Mouse (Mus musculus): ENCODE results near the gene Gm20388. TPM values are rescaled to one million over a fixed set of nuclear protein-coding genes. Genes with fewer than 3 reads are reported as not detected.
A peak's percentile ranks its signal among the peaks of the same experiment; 100 is the strongest.
"Not testable (repeated sequence)": the region's sequence is repeated elsewhere in the genome, so short reads cannot be mapped to it uniquely, and the experiment has no call there.

Gm20388 gene
- total and polyA plus RNA-seq, 2 experiments from 2014 or later, result 17.3 TPM; not detected in 1

DNA sequence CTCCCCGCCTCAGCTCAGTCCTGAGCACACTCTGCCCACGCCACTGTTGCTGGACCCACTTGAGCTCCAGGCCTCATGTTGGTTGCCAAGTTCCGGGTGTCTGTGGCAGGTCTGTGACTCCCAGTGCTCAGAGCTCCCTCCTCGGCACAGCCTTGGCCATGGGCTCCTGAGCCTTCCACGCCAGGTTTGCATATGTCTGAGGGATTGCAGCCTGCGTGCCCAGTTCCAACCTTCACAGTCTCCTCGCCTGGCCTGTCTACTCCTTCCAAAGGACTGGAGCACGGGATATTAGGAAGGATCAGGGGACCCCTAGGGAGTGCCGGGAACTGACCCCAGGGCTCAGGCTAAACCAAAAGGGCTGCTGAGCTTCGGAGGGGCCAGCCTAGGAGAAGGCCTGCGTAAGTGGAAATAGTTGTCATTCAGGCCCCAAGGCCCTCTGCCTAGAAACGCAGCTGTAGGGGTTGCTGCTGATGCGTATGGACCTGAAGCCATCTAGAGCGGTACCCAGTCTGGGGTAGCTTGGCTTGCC, 1744.4 kb downstream of the Gm20388 start:
- Histone ChIP-seq H3K27ac (ENCODE audit: low read depth) (no peak overlapping the region), H3K27me3 (ENCODE audit: control insufficient read depth, insufficient read depth, low read length) (no peaks in the 10 kb centered on the region), H3K36me3 (replicated peaks; ENCODE audit: control insufficient read depth, insufficient read depth, low read length) (no peaks in the 10 kb centered on the region), H3K4me1 (ENCODE audit: control insufficient read depth, insufficient read depth) (peaks cover 28% of the 10 kb centered on the region), H3K9me3 (replicated peaks; ENCODE audit: control insufficient read depth, low read length) (no peaks in the 10 kb centered on the region), H3K4me3 (ENCODE audit: low read depth, low read length) (no peak overlapping the region), H3K4me2 (ENCODE audit: low read depth, low read length) (no peak overlapping the region), H3K9ac (replicated peaks; ENCODE audit: low read depth, low read length) (no peak overlapping the region)
- TF ChIP-seq CTCF (IDR thresholded peaks at IDR 0.05; ENCODE audit: low read depth) (no peak), EP300 (IDR thresholded peaks at IDR 0.05; ENCODE audit: low read depth) (no peak)
- DNase-seq (ENCODE audit: low spot score), result no peak
- 84% methylated on average over 14 of the region's 14 CpGs for WGBS
- no peak for ATAC-seq (ENCODE audit: insufficient read depth, low read depth)

GRCm38 (mm10) chr8:121660602-121661001, 1750.0 kb downstream of the Gm20388 start:
- H3K36me3 ChIP-seq (replicated peaks; ENCODE audit: control insufficient read depth, insufficient read depth, low read length), result no peaks in the 10 kb centered on the region
- H3K4me1 ChIP-seq (ENCODE audit: control insufficient read depth, insufficient read depth), result peaks cover 5% of the 10 kb centered on the region
- H3K27me3 ChIP-seq (ENCODE audit: control insufficient read depth, insufficient read depth, low read length), result no peaks in the 10 kb centered on the region
- H3K9me3 ChIP-seq (replicated peaks; ENCODE audit: control insufficient read depth, low read length), result no peaks in the 10 kb centered on the region
- ATAC-seq (ENCODE audit: insufficient read depth, low read depth), result no peak
- no peak overlapping the region for H3K4me3 ChIP-seq (ENCODE audit: low read depth, low read length)
- no peak overlapping the region for H3K27ac ChIP-seq (ENCODE audit: low read depth)
- no peak overlapping the region for H3K4me2 ChIP-seq (ENCODE audit: low read depth, low read length)
- 73% methylated on average over 15 of the region's 15 CpGs for WGBS
- no peak overlapping the region for H3K9ac ChIP-seq (replicated peaks; ENCODE audit: low read depth, low read length)
- TF ChIP-seq CTCF (IDR thresholded peaks at IDR 0.05; ENCODE audit: low read depth) (no peak), EP300 (IDR thresholded peaks at IDR 0.05; ENCODE audit: low read depth) (no peak)
- no peak for DNase-seq (ENCODE audit: low spot score)

GRCm38 (mm10) chr8:121661631-121662357, 1751.2 kb downstream of the Gm20388 start:
- Histone ChIP-seq H3K4me2 (ENCODE audit: low read depth, low read length) (no peak overlapping the region), H3K36me3 (replicated peaks; ENCODE audit: control insufficient read depth, insufficient read depth, low read length) (no peaks in the 10 kb centered on the region), H3K4me3 (ENCODE audit: low read depth, low read length) (no peak overlapping the region), H3K4me1 (ENCODE audit: control insufficient read depth, insufficient read depth) (peaks cover 8% of the 10 kb centered on the region), H3K9ac (replicated peaks; ENCODE audit: low read depth, low read length) (no peak overlapping the region), H3K27me3 (ENCODE audit: control insufficient read depth, insufficient read depth, low read length) (no peaks in the 10 kb centered on the region), H3K27ac (ENCODE audit: low read depth) (no peak overlapping the region), H3K9me3 (replicated peaks; ENCODE audit: control insufficient read depth, low read length) (no peaks in the 10 kb centered on the region)
- ATAC-seq (ENCODE audit: insufficient read depth, low read depth) (no peak), DNase-seq (ENCODE audit: low spot score) (no peak)
- WGBS, result 51% methylated on average over 18 of the region's 18 CpGs
- TF ChIP-seq EP300 (IDR thresholded peaks at IDR 0.05; ENCODE audit: low read depth) (no peak), CTCF (IDR thresholded peaks at IDR 0.05; ENCODE audit: low read depth) (no peak)

DNA sequence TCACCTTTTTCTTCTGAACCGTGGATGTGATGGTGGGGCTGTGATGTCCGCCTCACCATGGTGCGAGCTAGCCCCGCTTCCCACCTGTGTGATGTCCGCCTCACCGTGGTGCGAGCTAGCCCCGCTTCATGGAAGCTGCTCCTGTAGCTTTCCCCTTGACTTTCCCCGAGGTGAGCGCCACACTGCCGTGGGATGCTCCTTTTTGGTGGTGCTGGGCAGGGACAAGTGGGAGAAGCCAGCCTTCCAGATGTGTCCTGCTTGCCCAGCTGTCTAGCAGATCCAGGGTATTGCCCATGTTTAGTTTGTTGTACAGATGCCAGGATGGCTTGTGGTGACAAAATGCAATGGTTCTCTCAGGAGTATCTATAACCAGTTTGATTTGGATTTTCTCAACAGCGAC, 1752.5 kb downstream of the Gm20388 start:
- WGBS, result 87% methylated on average over 12 of the region's 12 CpGs
- Histone ChIP-seq H3K4me2 (ENCODE audit: low read depth, low read length) (no peak overlapping the region), H3K4me1 (ENCODE audit: control insufficient read depth, insufficient read depth) (peaks cover 8% of the 10 kb centered on the region), H3K27ac (ENCODE audit: low read depth) (no peak overlapping the region), H3K9ac (replicated peaks; ENCODE audit: low read depth, low read length) (no peak overlapping the region), H3K36me3 (replicated peaks; ENCODE audit: control insufficient read depth, insufficient read depth, low read length) (no peaks in the 10 kb centered on the region), H3K9me3 (replicated peaks; ENCODE audit: control insufficient read depth, low read length) (no peaks in the 10 kb centered on the region), H3K4me3 (ENCODE audit: low read depth, low read length) (no peak overlapping the region), H3K27me3 (ENCODE audit: control insufficient read depth, insufficient read depth, low read length) (no peaks in the 10 kb centered on the region)
- ATAC-seq (ENCODE audit: insufficient read depth, low read depth), result no peak
- DNase-seq (ENCODE audit: low spot score), result no peak
- TF ChIP-seq EP300 (IDR thresholded peaks at IDR 0.05; ENCODE audit: low read depth) (no peak), CTCF (IDR thresholded peaks at IDR 0.05; ENCODE audit: low read depth) (no peak)

DNA sequence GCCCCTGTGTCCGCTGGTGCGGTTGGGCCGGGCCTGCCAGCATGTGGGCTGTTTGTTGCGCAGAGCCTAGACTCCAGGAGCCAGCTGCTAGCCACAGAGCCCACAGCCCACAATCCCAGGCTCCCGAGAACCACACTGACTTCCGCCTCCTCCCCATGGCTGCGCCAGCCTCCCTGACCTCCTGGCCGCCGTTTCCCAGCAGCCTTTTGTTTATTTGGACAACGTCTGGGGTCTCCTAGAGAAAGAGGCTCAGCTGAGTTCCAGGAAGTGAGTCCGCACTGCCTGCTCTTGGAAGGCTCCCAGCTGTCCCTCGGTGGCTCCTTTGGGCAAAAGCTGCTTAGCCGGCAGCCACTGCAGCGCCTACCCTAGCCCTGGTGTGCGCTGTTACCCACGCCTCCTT, 1754.7 kb downstream of the Gm20388 start:
- DNase-seq (ENCODE audit: low spot score) (peak; percentile 78), ATAC-seq (ENCODE audit: insufficient read depth, low read depth) (peak; percentile 75)
- Histone ChIP-seq H3K27me3 (ENCODE audit: control insufficient read depth, insufficient read depth, low read length) (no peaks in the 10 kb centered on the region), H3K9me3 (replicated peaks; ENCODE audit: control insufficient read depth, low read length) (no peaks in the 10 kb centered on the region), H3K9ac (replicated peaks; ENCODE audit: low read depth, low read length) (peak overlapping the region; percentile 28; the same call in 1 of the 2 replicates), H3K4me2 (ENCODE audit: low read depth, low read length) (peak overlapping the region; percentile 46), H3K27ac (ENCODE audit: low read depth) (peak overlapping the region; percentile 73), H3K4me3 (ENCODE audit: low read depth, low read length) (peak overlapping the region; percentile 19), H3K4me1 (ENCODE audit: control insufficient read depth, insufficient read depth) (peaks cover 20% of the 10 kb centered on the region), H3K36me3 (replicated peaks; ENCODE audit: control insufficient read depth, insufficient read depth, low read length) (no peaks in the 10 kb centered on the region)
- whole genome bisulfite sequencing, result 7% methylated on average over 16 of the region's 16 CpGs
- no peak for TF ChIP-seq CTCF (IDR thresholded peaks at IDR 0.05; ENCODE audit: low read depth)
- TF ChIP-seq EP300 (IDR thresholded peaks at IDR 0.05; ENCODE audit: low read depth), result no peak

- not testable (repeated sequence) for ATAC-seq (ENCODE audit: insufficient read depth, low read depth); H3K36me3 ChIP-seq (replicated peaks; ENCODE audit: control insufficient read depth, insufficient read depth, low read length); H3K27me3 ChIP-seq (ENCODE audit: control insufficient read depth, insufficient read depth, low read length); H3K9ac ChIP-seq (replicated peaks; ENCODE audit: low read depth, low read length); DNase-seq (ENCODE audit: low spot score); H3K4me2 ChIP-seq (ENCODE audit: low read depth, low read length); H3K9me3 ChIP-seq (replicated peaks; ENCODE audit: control insufficient read depth, low read length); H3K4me3 ChIP-seq (ENCODE audit: low read depth, low read length)
- H3K4me1 ChIP-seq (ENCODE audit: control insufficient read depth, insufficient read depth), result peaks cover 20% of the 10 kb centered on the region
- WGBS, result 62% methylated on average over 9 of the region's 9 CpGs
- peak overlapping the region; percentile 54 for H3K27ac ChIP-seq (ENCODE audit: low read depth)
These were observed 1757.4 kb downstream of the Gm20388 start for GRCm38 (mm10) chr8:121667936-121668500.
